Mouse (Mus musculus): ENCODE results near the gene Asb10. TPM values are rescaled to one million over a fixed set of nuclear protein-coding genes. Genes with fewer than 3 reads are reported as not detected.

Asb10 gene
- 0.40 and 0.81 TPM in 2 replicates for polyA plus RNA-seq (2014; fragmentation: Nextera tagmentation; extraction: Ambion mirVana)

DNA sequence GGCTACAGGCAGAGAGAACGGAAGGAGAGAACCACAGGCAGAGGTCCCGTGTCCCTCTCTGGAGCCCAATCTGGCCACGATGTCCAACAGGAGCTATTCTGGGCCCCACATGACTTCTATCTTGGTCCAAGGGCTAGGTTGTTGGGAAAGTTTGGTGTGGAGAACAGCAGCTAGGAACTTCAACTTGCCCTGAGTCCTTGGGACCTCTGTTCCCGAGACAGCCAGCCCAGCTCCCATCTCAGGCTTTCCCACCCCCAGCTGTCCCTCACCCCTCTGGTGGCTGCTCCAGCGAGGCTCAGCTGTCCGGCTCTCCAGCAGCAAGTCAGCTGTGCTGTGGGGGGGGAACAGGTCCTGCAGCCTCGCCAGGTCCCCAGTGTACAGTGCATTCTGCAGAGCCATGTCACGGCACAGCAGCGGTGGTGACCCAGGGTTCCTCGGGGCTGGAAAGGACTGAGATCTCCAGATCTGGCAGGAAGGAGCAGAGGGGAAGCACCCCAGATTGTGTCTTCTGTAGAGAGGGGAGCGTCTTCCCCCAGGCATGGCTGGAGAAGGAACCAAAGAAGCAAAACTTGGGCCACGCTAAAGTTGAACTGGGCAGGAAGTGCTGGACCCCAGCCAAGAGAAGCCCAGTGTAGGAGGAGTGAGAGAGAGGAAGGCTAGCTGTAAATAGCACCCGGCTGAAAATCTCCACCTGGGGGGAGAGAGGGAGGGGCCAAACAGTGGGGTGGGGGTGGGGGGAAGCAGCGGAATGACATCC lies at the start of gene Asb10:
TSS of gene Asb10 (minus strand) at position 592 of the 757 bp plus-strand sequence.
- Histone ChIP-seq H3K36me3 (ENCODE audit: control insufficient read depth, insufficient read depth, low read length) (no peaks in the 10 kb centered on the region), H3K9ac (ENCODE audit: low read length) (no peak within 1 kb of the TSS), H3K27ac (replicated peaks; ENCODE audit: low read depth, low read length) (no peak within 1 kb of the TSS), H3K4me1 (ENCODE audit: control insufficient read depth, insufficient read depth, low read length) (peaks cover 12% of the 10 kb centered on the region; the same call in 1 of the 2 replicates), H3K4me2 (ENCODE audit: low read depth, severe bottlenecking) (peak within 1 kb of the TSS; percentile 26; the same call in 1 of the 2 replicates), H3K27me3 (ENCODE audit: control insufficient read depth, insufficient read depth, low read length) (peaks cover 2% of the 10 kb centered on the region; the same call in 1 of the 2 replicates), H3K4me3 (ENCODE audit: low read depth, low read length) (no peak within 1 kb of the TSS), H3K9me3 (ENCODE audit: control insufficient read depth, low read length) (no peaks in the 10 kb centered on the region)
- ATAC-seq (ENCODE audit: insufficient number of reproducible peaks, low FRiP score, low TSS enrichment, low read depth) = peak; percentile 28; the same call in 1 of the 2 replicates
- DNase-seq (ENCODE audit: low spot score) = peak; percentile 39
- 33% methylated on average over 14 of the region's 14 CpGs for WGBS

DNA sequence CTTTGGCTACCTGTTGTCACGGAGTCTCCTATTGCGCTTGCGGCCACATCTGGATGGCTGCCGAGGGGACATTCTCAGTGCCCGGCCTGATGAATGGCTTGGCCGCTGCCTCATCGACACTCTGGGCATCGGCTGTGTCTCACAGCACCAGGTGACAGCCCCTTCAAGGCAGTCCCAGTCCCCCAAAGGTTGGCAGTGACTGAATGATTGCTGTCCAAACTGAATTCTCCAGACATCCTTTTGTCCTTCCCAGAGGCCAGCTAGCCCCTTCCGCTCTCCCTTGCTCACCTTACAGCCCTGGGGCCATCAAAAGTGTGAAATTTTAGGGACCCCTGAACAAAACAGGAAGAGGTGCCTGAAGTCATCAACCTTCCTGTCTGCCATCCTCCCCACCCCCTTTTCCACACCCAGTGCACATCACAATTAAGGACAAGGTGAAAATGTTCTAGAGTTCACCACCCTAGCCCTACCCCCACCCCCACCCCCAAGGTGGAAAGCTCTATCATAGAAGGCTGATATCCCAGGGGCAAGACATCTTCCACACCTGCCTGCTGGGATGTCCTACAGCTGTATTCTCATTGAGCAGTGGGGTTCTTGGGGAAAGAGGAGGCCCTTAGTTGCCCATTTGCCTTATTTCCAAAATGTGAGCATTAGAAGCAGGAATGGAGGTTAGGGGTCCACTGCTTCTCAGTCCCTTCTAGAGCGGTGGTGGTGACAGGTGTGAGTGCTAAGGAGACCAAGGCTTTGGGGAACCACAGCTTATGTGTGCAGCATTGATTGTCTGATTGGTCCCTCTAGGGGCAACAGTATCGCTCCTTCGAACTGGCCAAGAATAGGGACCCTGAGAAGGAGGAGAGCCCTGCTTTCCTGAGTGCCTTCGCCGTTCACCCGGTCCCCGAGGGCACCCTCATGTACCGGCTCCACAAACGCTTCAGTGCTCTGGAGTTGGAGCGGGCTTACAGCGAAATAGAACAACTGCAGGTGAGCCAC lies 49.0 kb upstream of the Asb10 start:
- peaks cover 6% of the 10 kb centered on the region; the same call in 1 of the 2 replicates for H3K36me3 ChIP-seq (ENCODE audit: control insufficient read depth, insufficient read depth, low read length)
- no peak for ATAC-seq (ENCODE audit: insufficient number of reproducible peaks, low FRiP score, low TSS enrichment, low read depth)
- no peak overlapping the region for H3K4me2 ChIP-seq (ENCODE audit: low read depth, severe bottlenecking)
- 90% methylated on average over 20 of the region's 20 CpGs for WGBS
- no peak overlapping the region for H3K9ac ChIP-seq (ENCODE audit: low read length)
- no peaks in the 10 kb centered on the region for H3K27me3 ChIP-seq (ENCODE audit: control insufficient read depth, insufficient read depth, low read length)
- no peak overlapping the region for H3K4me3 ChIP-seq (ENCODE audit: low read depth, low read length)
- no peak for DNase-seq (ENCODE audit: low spot score)
- no peak overlapping the region for H3K27ac ChIP-seq (replicated peaks; ENCODE audit: low read depth, low read length)
- H3K4me1 ChIP-seq (ENCODE audit: control insufficient read depth, insufficient read depth, low read length) = peaks cover 14% of the 10 kb centered on the region
- no peaks in the 10 kb centered on the region for H3K9me3 ChIP-seq (ENCODE audit: control insufficient read depth, low read length)

DNA sequence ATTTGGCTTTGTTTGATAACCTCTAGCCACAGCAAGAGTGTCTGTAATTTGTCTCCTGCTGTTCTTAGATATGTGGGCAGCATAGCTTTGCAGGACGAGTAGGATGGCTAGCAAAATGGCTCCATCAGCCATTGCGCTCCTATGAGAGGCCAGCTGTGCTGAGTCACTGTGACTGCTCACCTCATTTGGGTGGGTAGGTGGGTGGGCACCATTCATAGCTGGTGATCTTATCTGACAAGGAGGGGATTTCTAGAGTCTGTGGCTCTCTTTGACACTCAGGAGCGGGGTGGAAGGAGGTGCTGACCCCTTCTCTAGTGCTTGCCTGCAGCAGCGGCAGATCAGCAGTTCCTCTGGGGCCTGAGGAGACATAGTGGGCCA lies 46.4 kb upstream of the Asb10 start:
- peak overlapping the region; percentile 85 for H3K4me2 ChIP-seq (ENCODE audit: low read depth, severe bottlenecking)
- WGBS = 35% methylated on average over 4 of the region's 4 CpGs
- H3K9ac ChIP-seq (ENCODE audit: low read length) = peak overlapping the region; percentile 76
- DNase-seq (ENCODE audit: low spot score) (no peak), ATAC-seq (ENCODE audit: insufficient number of reproducible peaks, low FRiP score, low TSS enrichment, low read depth) (no peak)
- H3K27me3 ChIP-seq (ENCODE audit: control insufficient read depth, insufficient read depth, low read length) = no peaks in the 10 kb centered on the region
- H3K4me1 ChIP-seq (ENCODE audit: control insufficient read depth, insufficient read depth, low read length) = peaks cover 14% of the 10 kb centered on the region
- H3K27ac ChIP-seq (replicated peaks; ENCODE audit: low read depth, low read length) = no peak overlapping the region; the same call in 1 of the 2 replicates
- H3K36me3 ChIP-seq (ENCODE audit: control insufficient read depth, insufficient read depth, low read length) = peaks cover 2% of the 10 kb centered on the region; the same call in 1 of the 2 replicates
- H3K4me3 ChIP-seq (ENCODE audit: low read depth, low read length) = peak overlapping the region; percentile 92
- H3K9me3 ChIP-seq (ENCODE audit: control insufficient read depth, low read length) = no peaks in the 10 kb centered on the region

DNA sequence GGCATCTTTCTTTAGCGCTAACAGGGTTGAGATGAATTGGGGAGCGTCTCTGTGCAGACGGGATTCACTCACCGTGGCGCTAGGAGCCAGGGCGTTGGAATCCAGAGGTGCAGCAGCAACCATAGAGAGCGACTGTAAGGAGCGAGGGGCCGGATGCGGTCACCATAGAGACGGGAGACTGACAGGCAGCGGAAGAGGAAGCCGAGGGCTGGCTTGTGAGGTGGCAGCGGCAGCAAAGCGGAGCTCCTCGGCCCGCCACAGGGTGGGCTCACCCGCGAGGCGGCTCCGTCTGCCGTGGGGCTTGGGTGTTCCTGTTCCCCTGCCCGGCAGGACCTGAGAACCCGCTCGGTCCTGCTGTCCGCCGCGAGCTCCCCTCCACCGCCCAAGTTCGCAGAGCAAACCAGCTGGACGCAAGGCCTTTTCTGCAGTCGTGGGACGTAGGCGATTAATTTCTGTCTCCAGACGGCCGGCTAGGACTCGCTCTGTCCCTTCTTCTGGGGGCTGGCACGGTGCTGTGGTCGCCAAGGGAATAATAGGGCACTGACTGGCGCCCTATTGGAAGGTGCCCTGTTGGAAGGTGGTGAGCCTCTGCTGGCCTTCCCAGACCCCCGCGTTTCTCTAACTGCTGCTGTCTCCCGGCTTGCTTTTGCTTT lies 45.9 kb upstream of the Asb10 start, which contains the start of gene Chpf2:
TSS of gene Chpf2 (plus strand) at position 195 of the 653 bp plus-strand sequence.
- WGBS = under 1% methylated on average over 43 of the region's 43 CpGs
- peak; percentile 83 for ATAC-seq (ENCODE audit: insufficient number of reproducible peaks, low FRiP score, low TSS enrichment, low read depth)
- Histone ChIP-seq H3K4me3 (ENCODE audit: low read depth, low read length) (peak within 1 kb of the TSS; percentile 92), H3K36me3 (ENCODE audit: control insufficient read depth, insufficient read depth, low read length) (peaks cover 2% of the 10 kb centered on the region; the same call in 1 of the 2 replicates), H3K9ac (ENCODE audit: low read length) (peak within 1 kb of the TSS; percentile 76), H3K4me1 (ENCODE audit: control insufficient read depth, insufficient read depth, low read length) (peaks cover 14% of the 10 kb centered on the region), H3K27ac (replicated peaks; ENCODE audit: low read depth, low read length) (no peak within 1 kb of the TSS; the same call in 1 of the 2 replicates), H3K4me2 (ENCODE audit: low read depth, severe bottlenecking) (peak within 1 kb of the TSS; percentile 85), H3K9me3 (ENCODE audit: control insufficient read depth, low read length) (no peaks in the 10 kb centered on the region), H3K27me3 (ENCODE audit: control insufficient read depth, insufficient read depth, low read length) (no peaks in the 10 kb centered on the region)
- peak; percentile 88 for DNase-seq (ENCODE audit: low spot score)

DNA sequence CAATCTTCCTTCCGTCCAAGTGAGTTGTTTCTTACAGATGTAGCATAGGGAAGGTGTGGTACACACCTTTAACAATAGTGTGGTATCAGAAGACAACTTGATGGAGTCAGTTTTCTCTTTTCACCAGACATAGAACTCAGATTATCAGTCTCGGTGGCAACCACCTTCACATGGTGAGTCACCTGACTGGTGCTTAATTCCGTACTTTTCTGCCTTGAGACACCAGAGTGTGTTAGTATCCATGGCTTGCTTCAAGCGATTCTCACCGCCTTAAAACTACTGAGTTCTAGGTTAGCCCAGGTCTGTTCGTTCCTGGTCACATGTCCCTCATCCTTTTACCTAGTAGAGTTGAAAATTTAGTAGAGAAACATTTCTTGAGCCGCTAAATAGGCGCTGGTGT lies 45.3 kb upstream of the Asb10 start:
- no peak overlapping the region for H3K27ac ChIP-seq (replicated peaks; ENCODE audit: low read depth, low read length)
- peaks cover 12% of the 10 kb centered on the region for H3K4me1 ChIP-seq (ENCODE audit: control insufficient read depth, insufficient read depth, low read length)
- 14% methylated on average over 8 of the region's 8 CpGs for WGBS
- peaks cover 2% of the 10 kb centered on the region; the same call in 1 of the 2 replicates for H3K36me3 ChIP-seq (ENCODE audit: control insufficient read depth, insufficient read depth, low read length)
- peak; percentile 28 for DNase-seq (ENCODE audit: low spot score)
- H3K4me3 ChIP-seq (ENCODE audit: low read depth, low read length) = peak overlapping the region; percentile 92
- no peaks in the 10 kb centered on the region for H3K27me3 ChIP-seq (ENCODE audit: control insufficient read depth, insufficient read depth, low read length)
- peak; percentile 26; the same call in 1 of the 2 replicates for ATAC-seq (ENCODE audit: insufficient number of reproducible peaks, low FRiP score, low TSS enrichment, low read depth)
- peak overlapping the region; percentile 85 for H3K4me2 ChIP-seq (ENCODE audit: low read depth, severe bottlenecking)
- no peaks in the 10 kb centered on the region for H3K9me3 ChIP-seq (ENCODE audit: control insufficient read depth, low read length)
- peak overlapping the region; percentile 76 for H3K9ac ChIP-seq (ENCODE audit: low read length)

DNA sequence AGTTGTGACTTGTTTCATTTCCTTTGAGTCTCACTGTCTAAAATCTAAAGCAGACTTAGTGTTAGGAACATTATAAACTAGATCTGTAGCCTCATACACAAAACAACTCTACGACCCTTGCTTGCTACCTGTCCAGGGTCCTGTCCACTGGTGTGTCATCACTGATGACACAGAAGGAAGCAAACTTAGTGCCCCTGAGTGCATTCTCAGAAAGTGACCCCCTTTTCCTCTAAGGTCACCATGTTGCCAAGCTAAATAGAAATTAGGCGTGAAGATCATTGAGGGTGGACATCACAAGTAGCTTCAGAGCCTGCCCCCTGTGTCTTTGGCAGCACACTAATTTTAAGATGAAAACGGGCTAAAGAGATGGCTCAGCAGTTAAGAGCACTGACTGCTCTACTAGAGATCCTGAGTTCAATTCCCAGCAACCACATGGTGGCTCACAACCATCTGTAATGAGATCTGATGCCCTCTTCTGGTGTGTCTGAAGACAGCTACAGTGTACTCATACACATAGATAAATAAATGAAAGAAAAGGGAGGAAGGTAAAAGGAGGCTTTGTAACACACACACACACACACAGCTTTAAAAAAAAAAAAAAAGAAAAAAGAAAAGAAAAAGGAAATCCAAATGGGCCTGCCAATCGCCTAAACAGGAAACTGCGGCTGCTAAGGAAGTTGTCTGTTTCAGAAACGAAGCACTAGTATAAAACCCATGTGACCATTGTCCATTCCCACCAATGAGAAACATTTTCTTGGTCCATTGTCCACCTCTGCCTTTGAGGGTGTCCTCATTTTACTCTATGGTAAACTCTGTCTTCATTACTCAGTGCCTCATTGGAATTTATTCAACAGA lies 37.6 kb upstream of the Asb10 start:
- no peak for DNase-seq (ENCODE audit: low spot score)
- H3K27ac ChIP-seq (replicated peaks; ENCODE audit: low read depth, low read length) = no peak overlapping the region
- WGBS = 76% methylated on average over 6 of the region's 6 CpGs
- H3K9ac ChIP-seq (ENCODE audit: low read length) = no peak overlapping the region
- H3K36me3 ChIP-seq (ENCODE audit: control insufficient read depth, insufficient read depth, low read length) = peaks cover 13% of the 10 kb centered on the region
- H3K9me3 ChIP-seq (ENCODE audit: control insufficient read depth, low read length) = no peaks in the 10 kb centered on the region
- no peak for ATAC-seq (ENCODE audit: insufficient number of reproducible peaks, low FRiP score, low TSS enrichment, low read depth)
- H3K4me3 ChIP-seq (ENCODE audit: low read depth, low read length) = peak overlapping the region; percentile 87
- H3K27me3 ChIP-seq (ENCODE audit: control insufficient read depth, insufficient read depth, low read length) = no peaks in the 10 kb centered on the region
- peak overlapping the region; percentile 39 for H3K4me2 ChIP-seq (ENCODE audit: low read depth, severe bottlenecking)
- peaks cover 6% of the 10 kb centered on the region; the same call in 1 of the 2 replicates for H3K4me1 ChIP-seq (ENCODE audit: control insufficient read depth, insufficient read depth, low read length)

DNA sequence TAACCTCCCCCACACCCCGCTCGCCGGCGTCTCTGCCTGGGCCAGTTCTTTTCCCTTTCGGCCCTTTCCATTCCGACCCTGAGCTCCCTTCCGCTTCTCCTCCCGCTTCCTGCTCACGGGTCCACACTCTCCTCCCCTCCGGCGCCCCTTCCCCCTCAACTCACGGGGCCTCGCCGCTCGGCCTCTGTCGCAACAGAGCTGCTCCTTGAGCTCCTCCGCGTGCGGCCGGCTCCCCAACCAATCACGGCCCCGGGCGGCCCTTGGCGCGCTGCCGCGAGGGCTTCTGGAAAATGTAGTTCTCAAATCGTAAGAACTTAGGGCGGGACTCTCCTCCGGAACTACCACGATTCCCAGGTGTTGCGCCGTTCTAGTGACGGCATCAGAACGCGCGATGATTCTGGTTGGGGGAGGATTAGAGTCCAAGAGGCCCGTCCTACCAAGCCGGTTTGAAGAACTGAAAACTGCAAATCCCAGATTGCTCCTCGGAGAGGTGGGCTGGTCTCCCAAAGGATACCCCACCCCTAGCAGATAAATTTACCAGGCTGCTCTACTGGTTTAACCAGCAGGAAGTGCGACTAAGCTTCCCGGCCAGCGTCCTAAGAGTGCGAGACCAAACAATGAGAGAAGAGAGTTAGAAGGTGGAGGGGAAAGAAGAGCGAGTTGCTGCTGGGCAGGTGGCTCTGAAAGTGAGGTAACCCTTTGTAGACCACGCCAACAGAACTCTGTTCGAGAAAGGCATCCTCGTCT lies 36.6 kb upstream of the Asb10 start, which contains the start of gene Abcf2:
TSS of gene Abcf2 (minus strand) at position 285 of the 747 bp plus-strand sequence.
- peak within 1 kb of the TSS; percentile 55; the same call in 1 of the 2 replicates for H3K27ac ChIP-seq (replicated peaks; ENCODE audit: low read depth, low read length)
- DNase-seq (ENCODE audit: low spot score) (peak; percentile 100), ATAC-seq (ENCODE audit: insufficient number of reproducible peaks, low FRiP score, low TSS enrichment, low read depth) (peak; percentile 96)
- peaks cover 6% of the 10 kb centered on the region; the same call in 1 of the 2 replicates for H3K4me1 ChIP-seq (ENCODE audit: control insufficient read depth, insufficient read depth, low read length)
- peak within 1 kb of the TSS; percentile 68 for H3K4me2 ChIP-seq (ENCODE audit: low read depth, severe bottlenecking)
- H3K9ac ChIP-seq (ENCODE audit: low read length) = peak within 1 kb of the TSS; percentile 74
- H3K9me3 ChIP-seq (ENCODE audit: control insufficient read depth, low read length) = no peaks in the 10 kb centered on the region
- no peaks in the 10 kb centered on the region for H3K27me3 ChIP-seq (ENCODE audit: control insufficient read depth, insufficient read depth, low read length)
- peak within 1 kb of the TSS; percentile 87 for H3K4me3 ChIP-seq (ENCODE audit: low read depth, low read length)
- H3K36me3 ChIP-seq (ENCODE audit: control insufficient read depth, insufficient read depth, low read length) = peaks cover 21% of the 10 kb centered on the region
- WGBS = under 1% methylated on average over 48 of the region's 48 CpGs
